Mouse (Mus musculus) small intestine, adult 2 months (tissue): Measurements from ENCODE around the gene Myl6b.

Source experiments
- CTCF ChIP-seq: fragments of 200-500 bp; IDR thresholded peaks from 2 replicates; pipeline ENCODE4 v1.5.1; 2012; ENCODE audit warnings: low read depth, mild to moderate bottlenecking, control low read depth, inconsistent platforms, low read length, moderate library complexity, mixed read lengths; ENCODE audit not compliant: insufficient replicate concordance, insufficient read length; ENCODE audit errors: extremely low read depth
- POLR2A ChIP-seq: fragments of 200-500 bp; IDR thresholded peaks from 2 replicates; pipeline ENCODE4 v1.6.1; 2012; ENCODE audit warnings: low read depth, mild to moderate bottlenecking, control low read depth, inconsistent platforms, low read length, moderate library complexity

DNA sequence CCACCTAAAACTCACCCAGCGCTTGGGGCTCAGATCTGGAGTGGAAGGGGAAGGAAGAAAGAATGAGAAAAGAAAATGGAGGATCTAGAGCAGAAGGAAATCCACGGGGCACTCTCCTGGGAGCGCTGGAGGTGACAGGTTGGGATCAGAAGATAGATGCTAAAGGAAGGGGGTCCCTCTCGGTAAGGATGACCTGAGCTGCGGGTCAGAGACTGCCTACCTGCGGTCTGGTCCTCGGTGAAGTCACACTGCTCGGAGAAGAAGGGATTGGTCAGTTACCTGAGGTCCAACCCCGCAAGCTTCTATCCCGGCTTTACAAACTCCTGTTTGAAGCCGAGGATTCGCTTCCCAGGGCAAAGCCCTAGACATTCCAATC, 5.2 kb downstream of the Myl6b start:
- TF ChIP-seq CTCF (no peak), POLR2A (no peak)
